Mouse (Mus musculus) lung, postnatal 36 days (tissue): ENCODE data around the gene Adssl1.

Source experiments
- DNase-seq: peaks from one replicate; pipeline ENCODE4 v3.0.0; 2022; ENCODE audit warnings: mixed read lengths

Adssl1 gene

DNA sequence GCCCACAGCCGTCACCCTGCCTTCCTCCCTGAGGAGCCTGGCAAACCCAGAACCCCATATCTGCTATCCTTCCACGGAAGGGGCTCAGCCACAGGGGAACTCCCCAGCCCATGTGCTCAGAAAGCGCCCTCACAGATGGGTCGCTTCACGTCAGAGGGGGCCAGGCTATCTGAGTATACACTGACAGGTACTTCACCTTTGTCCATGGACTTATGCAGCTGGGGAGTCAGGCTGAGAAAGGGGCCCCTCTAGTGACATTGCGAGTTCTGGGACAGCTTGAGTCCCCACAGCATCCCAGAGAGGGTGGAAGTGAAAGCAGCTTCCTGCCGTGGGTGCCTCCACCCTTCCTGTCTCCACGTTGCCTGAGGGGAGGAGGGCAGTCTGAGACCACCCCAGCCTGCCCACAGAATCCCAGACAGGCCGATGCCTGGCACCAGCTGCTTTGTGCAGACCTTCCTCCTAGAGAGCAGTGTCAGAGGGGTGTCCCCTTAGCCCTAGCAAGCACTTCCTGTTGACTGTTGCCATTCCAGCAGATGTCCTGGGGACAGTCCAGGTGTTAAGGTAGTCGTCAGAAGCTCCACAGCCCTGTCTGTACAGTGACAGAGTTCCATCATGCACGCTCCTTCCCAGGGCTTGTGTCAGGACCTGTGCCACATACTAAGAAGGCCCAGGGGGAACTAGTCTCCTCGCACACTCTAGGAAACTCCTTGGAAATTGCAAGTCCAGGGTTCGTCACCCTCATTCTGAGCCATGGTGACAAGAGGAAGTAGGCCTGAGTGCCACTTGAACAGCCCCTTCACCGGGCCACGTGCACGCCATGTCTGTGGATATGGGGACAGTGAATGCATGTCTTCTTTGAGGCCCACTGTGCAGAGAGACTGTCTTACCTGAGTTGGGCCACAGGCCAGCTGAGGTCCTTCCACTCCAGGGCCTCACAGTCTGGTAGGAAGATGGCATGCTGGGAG lies 25.6 kb upstream of the Adssl1 start:
- peak; percentile 61 for DNase-seq

DNA sequence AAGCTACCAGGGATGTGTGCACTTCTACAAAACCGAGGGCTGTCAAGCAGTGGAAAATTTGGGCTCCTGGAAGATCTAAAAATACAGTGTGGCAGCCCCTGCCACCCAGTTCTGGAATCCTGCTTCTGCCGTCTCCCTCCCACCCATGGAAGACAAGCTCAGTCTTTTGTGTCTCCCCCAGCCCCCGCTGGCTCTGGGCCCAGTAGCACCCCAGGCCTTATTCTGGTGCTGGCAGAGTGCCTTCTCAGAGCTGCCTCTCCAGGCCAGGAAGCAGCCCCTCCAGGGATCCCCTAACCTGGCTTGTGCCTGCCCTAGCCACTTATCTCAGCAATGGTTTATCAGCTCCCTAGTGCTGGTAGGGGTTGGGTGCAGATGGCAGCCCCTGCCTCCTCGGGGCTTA lies 24.9 kb upstream of the Adssl1 start:
- DNase-seq: no peak

DNA sequence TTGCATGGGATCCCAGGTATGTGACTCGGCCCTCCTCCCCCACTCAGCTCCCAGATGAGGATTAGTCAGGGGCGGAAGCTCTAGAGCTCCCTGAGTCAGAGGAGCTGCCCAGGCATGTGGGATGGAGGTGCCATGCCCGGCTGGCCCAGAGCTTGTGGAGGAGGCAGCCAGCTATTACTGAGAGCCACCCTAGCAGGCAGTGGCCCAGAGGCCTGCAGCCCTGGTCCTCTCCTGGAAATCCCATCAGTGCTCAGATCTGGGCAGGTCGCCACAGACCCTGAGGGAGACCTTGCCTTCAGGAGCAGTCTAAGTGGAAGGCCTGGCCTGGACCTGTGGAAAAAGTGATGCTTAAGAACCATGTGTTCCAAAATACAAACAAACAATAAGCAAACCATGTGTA lies 24.2 kb upstream of the Adssl1 start:
- DNase-seq: no peak

DNA sequence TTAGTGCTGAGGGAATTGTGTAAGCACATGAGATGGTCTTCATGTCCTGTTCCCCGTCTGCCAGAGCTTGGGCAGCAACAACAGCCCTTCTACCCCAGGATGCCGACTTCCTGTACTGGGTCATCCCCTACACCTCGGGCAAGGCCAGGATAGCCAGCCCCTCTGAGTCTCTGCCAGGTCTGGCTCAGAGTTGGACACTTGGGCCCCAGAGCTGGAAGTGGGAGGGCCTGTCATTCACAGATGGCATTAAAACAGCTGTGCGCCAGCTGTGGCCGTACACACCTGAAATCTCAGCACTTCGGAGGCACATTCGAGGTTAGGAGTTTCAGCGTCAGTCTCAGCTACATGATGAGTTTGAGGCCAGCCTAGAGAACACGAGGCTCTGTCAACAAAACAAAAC lies 23.4 kb upstream of the Adssl1 start:
- DNase-seq: no peak

DNA sequence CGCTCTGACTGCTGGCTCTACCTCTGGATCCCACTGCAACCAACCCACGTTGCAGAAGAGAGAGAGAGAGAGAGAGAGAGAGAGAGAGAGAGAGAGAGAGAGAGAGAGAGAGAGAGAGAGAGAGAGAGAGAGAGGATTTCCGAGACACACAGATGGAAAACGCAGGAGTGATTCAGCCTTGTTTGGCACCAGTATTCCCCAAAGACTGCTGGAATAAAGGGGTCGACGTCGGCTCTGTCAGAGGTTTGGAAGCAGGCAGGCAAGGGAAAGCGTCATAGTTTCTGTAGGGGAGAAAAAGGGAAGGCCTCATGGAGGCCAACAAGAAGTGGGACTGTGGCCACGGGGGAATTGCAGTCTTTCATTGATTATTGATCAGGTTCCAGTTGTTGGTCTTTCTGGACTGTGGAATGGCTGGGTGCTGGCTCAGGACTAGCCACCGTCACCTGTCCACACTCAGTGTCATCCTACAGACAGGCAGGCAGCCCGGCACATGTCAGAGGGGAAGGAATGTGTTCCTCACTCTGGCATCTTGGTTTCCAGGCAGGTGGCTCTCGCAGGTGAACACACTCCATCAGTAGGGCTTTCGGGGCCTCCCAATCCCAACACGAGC lies 22.8 kb upstream of the Adssl1 start:
- no peak for DNase-seq

DNA sequence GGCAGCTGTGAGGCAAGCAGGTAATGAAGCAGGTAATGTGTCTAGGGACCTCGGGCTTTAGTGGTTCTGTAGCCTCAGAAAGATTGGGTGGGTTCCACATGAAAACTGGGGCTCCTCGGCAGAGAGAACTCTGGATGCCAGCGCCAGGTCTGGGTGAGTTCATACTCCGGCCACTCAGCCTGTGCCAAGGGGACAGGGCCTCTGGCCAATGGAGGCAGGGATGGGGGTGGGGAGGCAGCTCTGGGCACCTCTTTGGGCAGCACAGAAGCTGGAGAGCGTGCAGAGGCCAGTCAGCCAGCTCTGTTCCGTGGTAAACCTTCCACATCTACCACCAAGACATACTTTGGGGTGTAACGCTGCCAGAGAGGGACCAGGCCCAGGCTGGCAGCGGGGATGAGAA lies 22.2 kb upstream of the Adssl1 start:
- DNase-seq: no peak

GRCm38 (mm10) chr12:112599198-112599597 lies 20.6 kb upstream of the Adssl1 start:
- DNase-seq: no peak

DNA sequence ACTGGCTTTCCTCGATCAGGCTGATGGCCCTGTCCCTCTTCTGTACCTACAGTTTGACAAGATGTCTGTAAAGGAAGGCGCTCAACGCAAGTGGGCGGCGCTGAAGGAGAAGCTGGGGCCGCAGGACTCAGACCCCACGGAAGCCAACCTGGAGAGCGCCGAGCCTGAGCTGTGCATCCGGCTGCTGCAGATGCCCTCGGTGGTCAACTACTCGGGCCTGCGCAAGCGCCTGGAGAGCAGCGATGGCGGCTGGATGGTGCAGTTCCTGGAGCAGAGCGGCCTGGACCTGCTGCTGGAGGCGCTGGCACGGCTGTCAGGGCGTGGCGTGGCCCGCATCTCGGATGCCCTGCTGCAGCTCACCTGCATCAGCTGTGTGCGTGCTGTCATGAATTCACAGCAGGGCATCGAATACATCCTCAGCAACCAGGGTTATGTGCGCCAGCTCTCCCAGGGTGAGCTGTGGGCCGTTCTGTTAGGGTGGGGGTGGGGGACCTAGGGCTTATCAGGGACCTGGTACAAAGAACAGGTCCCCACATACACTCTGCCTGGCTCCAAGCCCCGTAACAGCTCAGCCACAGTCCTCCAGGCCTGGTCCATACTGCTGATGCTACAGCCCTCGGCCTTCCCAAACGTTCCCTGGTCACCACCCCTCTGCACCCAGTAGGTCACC lies 19.8 kb upstream of the Adssl1 start:
- no peak for DNase-seq

GRCm38 (mm10) chr12:112604022-112604421 lies 15.8 kb upstream of the Adssl1 start:
- DNase-seq: peak; percentile 76

DNA sequence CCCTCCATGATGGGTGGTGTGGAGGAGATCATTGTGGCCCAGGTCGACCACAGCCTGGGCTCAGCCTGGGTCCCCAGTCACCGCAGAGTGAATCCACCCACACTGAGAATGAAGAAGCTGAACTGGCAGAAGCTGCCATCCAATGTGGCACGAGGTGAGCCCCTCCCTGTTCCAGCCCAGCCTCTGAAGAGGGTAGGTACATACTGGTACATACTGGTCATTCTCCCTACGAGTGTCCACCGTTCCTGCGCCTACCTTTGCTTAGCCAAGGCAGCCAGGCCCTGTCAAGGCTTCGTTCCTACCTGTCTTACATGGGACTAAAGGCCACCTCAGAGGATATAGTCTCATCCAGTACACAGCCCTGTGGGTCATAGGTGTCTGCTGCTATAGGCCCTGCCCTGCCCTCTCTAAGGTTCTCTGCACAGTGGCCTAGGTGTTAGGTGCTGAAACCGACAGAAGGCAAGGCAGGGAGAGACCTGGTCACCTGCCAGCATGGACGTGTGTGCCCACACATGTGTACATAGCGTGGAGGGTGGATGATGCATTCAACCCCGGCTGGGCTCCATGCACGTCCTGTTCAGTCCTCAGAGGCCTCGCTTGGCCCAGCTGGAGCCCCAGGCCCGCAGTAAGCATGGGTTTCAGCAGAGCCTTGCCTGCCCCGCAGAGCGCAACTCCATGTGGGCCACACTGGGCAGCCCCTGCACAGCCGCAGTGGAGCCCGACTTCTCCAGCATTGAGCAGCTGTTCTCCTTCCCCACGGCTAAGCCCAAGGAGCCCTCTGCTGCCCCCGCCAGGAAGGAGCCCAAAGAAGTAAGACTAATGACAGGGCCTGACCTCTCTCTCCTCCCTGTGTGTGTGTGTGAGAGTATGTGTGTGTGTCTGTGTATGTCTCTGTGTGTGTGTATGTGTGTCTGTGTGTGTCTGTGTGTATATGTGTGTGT lies 14.9 kb upstream of the Adssl1 start:
- DNase-seq: peak; percentile 68

DNA sequence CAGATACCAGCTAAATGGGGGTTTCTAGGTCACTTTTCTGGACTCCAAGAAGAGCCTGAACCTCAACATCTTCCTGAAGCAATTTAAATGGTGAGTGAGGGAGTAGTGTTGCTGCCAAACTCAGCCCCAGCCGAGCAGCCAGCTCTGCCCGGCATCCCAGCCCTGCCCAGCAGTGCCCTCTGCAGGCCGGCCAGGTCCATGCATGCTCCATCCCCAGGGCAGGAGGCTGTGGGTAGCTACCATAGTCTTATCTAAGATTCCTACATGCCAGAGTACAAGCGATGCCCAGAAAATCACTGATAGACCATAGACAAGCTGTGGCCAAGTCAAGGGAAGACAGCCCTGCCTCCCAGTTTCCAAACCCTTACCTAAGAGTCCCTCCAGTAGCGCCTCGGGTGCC lies 14.1 kb upstream of the Adssl1 start:
- peak; percentile 80 for DNase-seq

GRCm38 (mm10) chr12:112606998-112607397 lies 12.8 kb upstream of the Adssl1 start:
- no peak for DNase-seq

DNA sequence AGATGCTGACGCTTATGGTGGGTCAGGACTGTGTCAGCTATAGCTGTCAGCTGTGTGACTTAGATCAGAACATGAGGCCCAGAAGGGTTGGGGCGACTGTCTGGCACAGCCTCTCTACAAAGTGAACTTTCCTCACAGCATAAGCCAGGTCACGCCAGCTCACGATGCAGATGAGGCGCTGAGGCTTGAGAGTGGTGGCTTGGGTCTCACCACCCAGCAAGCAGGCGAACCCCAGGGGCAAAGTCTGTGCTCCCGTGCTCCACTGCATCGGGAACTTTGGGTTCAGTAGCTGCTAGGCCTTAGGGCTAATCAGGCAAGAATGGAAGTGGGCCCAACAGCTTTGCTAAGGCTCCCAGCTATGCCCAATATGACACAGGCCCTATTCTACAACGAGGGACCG lies 10.8 kb upstream of the Adssl1 start:
- DNase-seq: no peak

- no peak for DNase-seq
Observed at GRCm38 (mm10) chr12:112616668-112617067, 3.2 kb upstream of the Adssl1 start.

DNA sequence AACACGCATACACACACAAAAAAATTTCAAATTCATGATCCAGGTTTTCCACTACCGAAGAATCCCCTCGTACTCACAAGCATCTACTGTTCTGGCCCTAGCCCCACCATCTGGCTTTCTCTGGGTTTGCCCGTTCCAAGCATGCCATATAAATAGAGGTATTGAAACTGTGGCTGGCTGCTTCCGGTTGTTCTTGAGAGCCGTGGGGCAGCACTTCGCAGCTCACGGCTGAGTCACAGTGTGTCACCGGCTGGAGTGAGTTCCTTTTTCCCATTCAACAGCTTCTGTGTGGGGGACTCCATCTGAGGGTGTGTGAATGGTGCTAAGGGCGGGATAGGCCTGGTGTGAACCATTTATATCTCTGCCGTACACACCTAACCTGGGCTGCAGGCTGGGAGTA lies 2.7 kb upstream of the Adssl1 start:
- DNase-seq: peak; percentile 58

DNA sequence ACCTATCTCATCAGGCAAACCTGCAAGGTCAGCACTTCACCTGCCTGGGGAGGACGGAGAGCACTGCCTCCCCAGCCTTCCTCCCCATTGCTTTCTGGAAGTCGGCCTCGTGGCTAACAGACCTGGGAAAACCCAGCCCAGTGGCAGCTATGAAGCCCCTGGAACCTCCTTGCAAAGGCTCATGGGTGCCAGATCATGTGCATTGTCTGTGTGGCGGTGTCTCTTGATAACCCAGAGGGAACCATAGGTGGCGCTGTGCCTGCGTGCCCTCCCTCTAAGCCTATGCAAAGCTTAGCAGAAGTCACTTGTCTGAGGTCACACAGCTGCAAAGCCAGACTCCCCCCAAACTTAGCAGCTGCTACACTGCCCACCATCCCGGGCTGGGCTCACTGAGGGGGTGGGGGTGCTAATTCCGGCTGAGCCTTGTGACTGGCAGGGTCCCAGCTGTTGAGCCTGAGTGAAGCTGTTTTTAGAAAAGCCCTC lies 1.9 kb upstream of the Adssl1 start:
- DNase-seq: peak; percentile 87

- DNase-seq: no peak
Observed at GRCm38 (mm10) chr12:112618981-112619685, 712 bp upstream of the Adssl1 start.

DNA sequence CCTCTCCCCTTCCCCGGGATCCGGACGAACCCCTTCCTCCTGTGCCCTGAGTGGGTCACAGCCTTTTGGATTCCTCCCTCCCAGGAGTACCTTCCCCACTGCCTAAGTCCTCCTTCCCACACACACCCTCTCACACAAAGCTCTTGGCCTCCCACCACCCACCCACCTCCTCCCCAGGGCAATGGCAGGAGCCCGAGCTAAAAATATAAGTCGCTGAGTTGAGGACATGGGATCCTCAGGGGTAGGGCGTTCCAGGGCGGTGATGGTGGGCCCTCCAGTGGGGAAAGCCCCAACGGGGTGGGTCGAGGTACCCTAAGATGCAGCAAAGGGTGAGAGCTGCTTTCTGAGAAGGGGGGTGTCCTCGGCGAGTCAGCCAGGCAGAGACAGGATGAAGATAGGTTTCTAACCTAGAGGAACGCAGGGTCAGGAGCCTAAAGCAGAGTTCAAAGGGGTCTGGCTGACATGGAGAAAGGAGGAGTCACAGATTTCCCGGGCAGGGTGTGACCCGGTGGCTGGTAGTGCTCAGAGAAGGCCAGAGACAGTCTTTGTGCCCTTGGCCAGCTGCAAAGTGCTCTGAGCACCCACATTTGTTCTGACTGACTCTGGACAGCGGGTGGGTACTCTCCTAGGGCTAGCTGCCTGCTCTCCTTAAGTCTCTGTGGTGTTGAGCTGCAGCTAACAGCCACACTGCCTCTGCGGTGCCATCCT lies 663 bp downstream of the Adssl1 start:
- no peak for DNase-seq

GRCm38 (mm10) chr12:112621900-112622299 lies 2.1 kb downstream of the Adssl1 start:
- DNase-seq: no peak

DNA sequence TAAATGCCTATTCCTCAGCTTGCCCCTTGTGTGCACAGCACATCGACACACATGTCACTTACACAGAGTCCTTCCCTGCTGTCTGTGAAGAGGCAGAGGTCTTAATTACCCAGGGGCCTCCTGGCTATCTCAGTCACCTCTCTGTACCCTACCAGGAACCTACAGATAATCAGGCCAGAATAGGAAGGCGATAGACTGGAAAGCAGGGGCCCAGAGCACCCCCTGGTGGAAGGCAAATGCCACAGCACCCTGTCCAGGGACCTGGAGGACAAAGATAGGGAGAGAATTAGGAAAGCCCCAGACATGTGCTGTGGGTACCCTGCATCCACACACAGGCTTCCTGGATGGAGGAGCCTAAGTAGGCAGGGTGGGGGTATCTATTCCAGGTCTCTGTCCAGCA lies 3.9 kb downstream of the Adssl1 start:
- peak; percentile 70 for DNase-seq

DNA sequence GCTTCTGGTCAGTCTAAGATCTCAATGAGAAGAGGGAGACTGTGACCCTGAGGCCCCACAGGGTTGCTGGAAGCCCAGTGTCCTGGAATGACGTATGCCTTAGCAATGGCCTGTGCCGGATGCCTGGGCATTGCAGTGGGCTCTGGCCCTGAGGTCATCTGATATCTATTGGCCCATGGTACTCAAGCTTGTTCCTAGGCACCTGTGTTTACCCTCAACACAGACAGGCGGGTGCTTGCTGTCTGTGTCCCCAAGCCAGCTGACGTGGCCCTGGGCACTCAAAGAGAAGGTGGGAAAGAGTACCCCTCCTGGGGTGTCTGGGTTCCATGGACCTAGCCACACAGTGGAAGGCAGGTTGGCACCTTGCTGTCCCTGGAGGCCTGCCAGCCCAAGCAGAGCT lies 5.9 kb downstream of the Adssl1 start:
- DNase-seq: no peak
